Mouse (Mus musculus) right cerebral cortex, adult 18-20 months (tissue): ENCODE data around the gene Dnm2.

Experiments
- DNase-seq: peaks from one replicate; pipeline ENCODE4 v3.0.0; 2022; ENCODE audit warnings: mixed read lengths

Dnm2 gene

GRCm38 (mm10) chr9:21551049-21551448 lies 126.3 kb downstream of the Dnm2 start:
- DNase-seq, result no peak

GRCm38 (mm10) chr9:21553607-21554273 lies 129.0 kb downstream of the Dnm2 start:
- DNase-seq, result no peak

- DNase-seq, result no peak
Observed at GRCm38 (mm10) chr9:21555198-21555742, 130.6 kb downstream of the Dnm2 start.

- DNase-seq, result no peak
Observed at GRCm38 (mm10) chr9:21556996-21557395, 132.3 kb downstream of the Dnm2 start.
